Mouse (Mus musculus): ENCODE data around the gene Alg5.
A peak's percentile ranks its signal among the peaks of the same experiment; 100 is the strongest.
"Not testable (repeated sequence)": the region's sequence is repeated elsewhere in the genome, so short reads cannot be mapped to it uniquely, and the experiment has no call there.

Gene Alg5

GRCm38 (mm10) chr3:54735247-54736046 lies at the start of gene Alg5, which contains the start of gene Exosc8:
Gene Alg5 (plus strand): TSS chr3:54735539.
Gene Exosc8 (minus strand): TSS chr3:54735393.
- no peak for DNase-seq (ENCODE audit: extremely low read depth, insufficient read length, low spot score)

DNA sequence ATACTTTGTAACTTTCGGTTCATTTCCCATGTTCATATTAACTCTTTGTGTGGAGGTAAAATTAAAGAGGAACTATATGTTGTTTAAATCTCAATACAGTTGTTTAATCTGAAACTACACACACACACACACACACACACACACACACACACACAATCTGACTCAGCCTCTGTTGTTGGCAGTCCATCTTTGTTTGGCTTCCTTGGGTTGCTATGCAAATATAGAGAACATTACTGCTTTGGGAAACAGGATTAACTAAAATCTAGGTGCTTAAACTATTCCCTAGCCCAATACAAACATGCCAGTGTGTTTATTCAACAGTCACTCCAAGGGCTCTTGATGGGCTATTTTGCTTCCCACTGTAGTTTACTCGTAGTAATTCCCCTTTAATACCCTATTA lies 48.1 kb upstream of the Alg5 start:
- DNase-seq (ENCODE audit: extremely low read depth, insufficient read length, low spot score), result no peak

DNA sequence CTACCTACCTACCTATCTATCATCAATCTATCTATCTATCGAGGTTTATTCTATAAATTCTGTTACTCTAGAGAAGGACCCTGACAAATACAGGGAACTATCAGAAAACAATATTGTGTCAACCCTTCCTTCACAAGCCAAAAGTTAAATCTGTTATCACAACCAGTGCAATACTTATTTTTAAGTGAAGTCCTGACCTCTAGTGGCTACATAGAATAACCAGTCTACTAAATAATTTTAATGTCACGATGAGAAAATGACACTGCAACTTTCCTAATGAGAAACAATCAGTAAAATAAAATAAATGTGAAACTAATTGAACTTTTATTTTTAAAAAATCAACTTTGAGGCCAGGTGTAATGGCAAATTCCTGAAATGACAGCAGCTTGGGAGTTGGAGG lies 46.2 kb upstream of the Alg5 start:
- DNase-seq (ENCODE audit: extremely low read depth, insufficient read length, low spot score), result no peak

DNA sequence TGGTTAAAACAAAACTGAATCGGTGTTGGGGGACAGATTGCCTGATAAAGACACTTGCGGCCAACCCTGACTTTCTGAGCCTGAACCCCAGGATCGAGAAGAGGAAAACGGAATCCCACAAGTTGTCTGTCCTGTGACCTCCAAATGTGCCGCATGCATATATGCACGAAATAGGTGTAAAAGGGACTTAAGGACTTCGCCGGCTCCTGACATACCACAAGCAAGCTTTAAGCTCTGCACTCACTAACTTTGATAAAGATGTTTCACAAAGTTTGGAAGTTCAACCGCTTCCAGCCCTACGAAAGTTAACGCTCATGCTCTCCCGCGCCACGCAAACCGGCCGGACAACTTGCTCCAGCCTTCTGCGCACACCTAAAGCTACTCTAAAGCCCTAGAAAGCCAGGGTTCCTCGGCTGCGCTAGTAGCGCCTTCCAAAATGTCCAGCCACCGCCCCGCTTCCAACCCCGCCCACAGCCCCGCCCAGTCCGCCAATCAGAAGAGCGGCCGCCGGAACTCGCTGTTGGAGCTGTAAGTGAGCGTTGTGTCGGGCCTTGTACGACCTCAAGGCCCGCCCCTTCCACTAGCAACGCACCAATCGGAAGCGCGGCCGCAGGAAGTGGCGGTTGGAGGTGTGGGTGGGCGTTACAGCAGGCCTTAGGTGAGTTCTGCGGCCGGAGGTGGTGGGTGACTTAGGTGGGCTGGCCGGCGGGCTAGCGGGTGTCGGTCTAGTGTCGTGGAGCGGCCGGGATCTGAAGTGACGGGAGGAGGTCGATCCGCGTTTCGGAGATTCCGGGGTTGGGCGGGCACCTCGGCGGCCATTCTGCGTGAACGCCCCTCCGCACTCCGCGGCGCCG lies 42.9 kb upstream of the Alg5 start, which contains the start of gene Supt20:
Gene Supt20, plus strand, starts transcription at position 606 of the 854 bp plus-strand sequence.
- DNase-seq (ENCODE audit: extremely low read depth, insufficient read length, low spot score), result peak; percentile 96

DNA sequence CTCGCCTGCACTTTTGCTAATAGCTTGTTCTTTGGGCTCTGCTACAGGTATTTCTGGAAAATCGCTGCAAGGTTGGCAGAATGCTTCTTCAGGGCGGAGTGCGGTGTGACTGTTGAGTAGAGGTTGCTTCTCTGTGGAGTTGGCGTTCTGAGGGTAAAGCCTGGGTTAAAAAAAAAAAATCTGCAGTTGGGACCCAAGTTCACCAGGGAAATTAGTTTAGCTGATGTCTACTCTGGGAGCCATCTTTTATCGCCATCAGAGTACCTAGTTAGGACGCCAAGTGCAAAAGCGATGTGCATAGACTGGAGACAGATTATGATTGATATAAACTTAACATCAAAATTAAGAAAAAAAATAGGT lies 42.3 kb upstream of the Alg5 start:
- no peak for DNase-seq (ENCODE audit: extremely low read depth, insufficient read length, low spot score)

GRCm38 (mm10) chr3:54699759-54700301 lies 35.5 kb upstream of the Alg5 start:
- no peak for DNase-seq (ENCODE audit: extremely low read depth, insufficient read length, low spot score)

DNA sequence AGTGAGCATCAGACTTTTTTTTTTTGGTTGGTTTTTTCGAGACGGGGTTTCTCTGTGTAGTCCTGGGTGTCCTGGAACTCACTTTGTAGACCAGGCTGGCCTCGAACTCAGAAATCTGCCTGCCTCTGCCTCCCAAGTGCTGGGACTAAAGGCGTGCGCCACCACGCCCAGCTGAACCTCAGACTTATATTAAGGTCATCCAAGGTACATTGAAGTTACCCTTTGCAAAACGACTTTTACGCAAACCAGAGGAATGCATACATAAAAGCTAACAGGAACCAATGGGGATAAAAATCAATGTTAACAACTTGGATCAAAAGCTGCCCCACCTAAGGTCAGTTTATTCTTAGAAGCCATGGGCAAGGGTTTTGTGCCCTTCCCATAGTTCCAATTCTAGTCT lies 31.2 kb upstream of the Alg5 start:
- not testable (repeated sequence) for DNase-seq (ENCODE audit: extremely low read depth, insufficient read length, low spot score)

DNA sequence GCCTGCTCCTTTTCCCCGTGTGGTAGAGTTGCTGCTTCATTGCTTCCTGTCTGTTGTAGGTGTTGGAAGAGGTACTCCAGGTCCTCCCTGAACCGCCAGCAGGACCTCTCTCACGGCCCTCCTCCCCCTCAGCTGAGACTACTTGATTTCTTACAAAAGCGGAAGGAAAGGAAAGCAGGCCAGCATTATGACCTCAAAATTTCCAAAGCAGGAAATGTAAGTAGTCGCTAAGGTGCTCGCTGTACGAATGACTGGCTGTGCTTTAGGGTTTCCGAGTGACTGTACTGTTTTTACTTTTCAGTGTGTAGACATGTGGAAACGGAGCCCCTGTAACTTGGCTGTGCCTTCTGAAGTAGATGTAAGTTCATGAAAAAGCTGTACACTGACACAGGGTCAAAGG lies 26.4 kb upstream of the Alg5 start:
- no peak for DNase-seq (ENCODE audit: extremely low read depth, insufficient read length, low spot score)

- DNase-seq (ENCODE audit: extremely low read depth, insufficient read length, low spot score), result no peak
Measured at GRCm38 (mm10) chr3:54714253-54714652, 21.1 kb upstream of the Alg5 start, which contains the start of gene Gm21958. Gene Gm21958 (minus strand): TSS chr3:54714353.

GRCm38 (mm10) chr3:54715461-54715860 lies 19.9 kb upstream of the Alg5 start:
- no peak for DNase-seq (ENCODE audit: extremely low read depth, insufficient read length, low spot score)

- DNase-seq (ENCODE audit: extremely low read depth, insufficient read length, low spot score), result no peak
Measured at GRCm38 (mm10) chr3:54717348-54717747, 18.0 kb upstream of the Alg5 start.

- DNase-seq (ENCODE audit: extremely low read depth, insufficient read length, low spot score), result no peak
Measured at GRCm38 (mm10) chr3:54718947-54719346, 16.4 kb upstream of the Alg5 start.

- no peak for DNase-seq (ENCODE audit: extremely low read depth, insufficient read length, low spot score)
Measured at GRCm38 (mm10) chr3:54723741-54724500, 11.4 kb upstream of the Alg5 start.

GRCm38 (mm10) chr3:54725344-54725743 lies 10.0 kb upstream of the Alg5 start:
- DNase-seq (ENCODE audit: extremely low read depth, insufficient read length, low spot score), result no peak

DNA sequence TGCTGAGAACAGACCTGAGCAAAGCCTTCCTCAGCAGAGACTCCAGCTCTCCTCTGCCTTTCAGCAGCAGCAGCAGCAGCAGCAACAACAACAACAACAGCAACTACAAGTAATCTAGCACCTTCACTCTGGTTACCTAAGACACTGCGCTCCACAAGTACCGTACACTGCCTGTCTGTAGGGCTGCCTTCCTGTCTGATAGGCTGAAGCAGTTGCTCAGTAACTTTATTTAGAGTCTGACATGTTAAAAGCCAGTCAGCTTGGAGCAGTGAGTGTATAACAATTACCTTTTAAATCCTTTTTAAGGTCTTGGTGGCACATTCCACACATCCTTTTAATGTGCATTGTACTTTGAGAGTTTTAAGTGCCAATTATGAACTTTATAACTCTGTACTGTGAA lies 7.8 kb upstream of the Alg5 start:
- no peak for DNase-seq (ENCODE audit: extremely low read depth, insufficient read length, low spot score)

GRCm38 (mm10) chr3:54728100-54728499 lies 7.2 kb upstream of the Alg5 start:
- DNase-seq (ENCODE audit: extremely low read depth, insufficient read length, low spot score), result no peak

GRCm38 (mm10) chr3:54731626-54732150 lies 3.7 kb upstream of the Alg5 start:
- no peak for DNase-seq (ENCODE audit: extremely low read depth, insufficient read length, low spot score)

DNA sequence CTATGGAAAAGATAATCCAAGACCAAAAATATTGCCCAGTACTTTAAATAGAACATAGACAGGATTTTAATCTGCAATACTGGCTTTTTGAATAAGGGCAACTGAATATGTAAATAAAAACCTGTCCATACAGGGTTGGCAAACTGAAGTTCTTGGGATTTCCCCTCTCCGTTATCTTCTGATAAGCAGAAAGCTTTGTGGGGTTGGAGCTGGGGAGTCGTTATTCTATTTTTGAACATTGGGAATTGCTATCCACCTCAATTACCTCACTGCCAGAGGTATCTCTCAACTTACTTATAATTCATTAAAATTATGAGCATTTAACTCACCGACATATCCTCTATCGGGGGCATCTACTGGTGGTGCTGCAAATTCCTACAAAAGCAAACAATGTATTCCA lies 3.0 kb upstream of the Alg5 start:
- DNase-seq (ENCODE audit: extremely low read depth, insufficient read length, low spot score), result no peak

DNA sequence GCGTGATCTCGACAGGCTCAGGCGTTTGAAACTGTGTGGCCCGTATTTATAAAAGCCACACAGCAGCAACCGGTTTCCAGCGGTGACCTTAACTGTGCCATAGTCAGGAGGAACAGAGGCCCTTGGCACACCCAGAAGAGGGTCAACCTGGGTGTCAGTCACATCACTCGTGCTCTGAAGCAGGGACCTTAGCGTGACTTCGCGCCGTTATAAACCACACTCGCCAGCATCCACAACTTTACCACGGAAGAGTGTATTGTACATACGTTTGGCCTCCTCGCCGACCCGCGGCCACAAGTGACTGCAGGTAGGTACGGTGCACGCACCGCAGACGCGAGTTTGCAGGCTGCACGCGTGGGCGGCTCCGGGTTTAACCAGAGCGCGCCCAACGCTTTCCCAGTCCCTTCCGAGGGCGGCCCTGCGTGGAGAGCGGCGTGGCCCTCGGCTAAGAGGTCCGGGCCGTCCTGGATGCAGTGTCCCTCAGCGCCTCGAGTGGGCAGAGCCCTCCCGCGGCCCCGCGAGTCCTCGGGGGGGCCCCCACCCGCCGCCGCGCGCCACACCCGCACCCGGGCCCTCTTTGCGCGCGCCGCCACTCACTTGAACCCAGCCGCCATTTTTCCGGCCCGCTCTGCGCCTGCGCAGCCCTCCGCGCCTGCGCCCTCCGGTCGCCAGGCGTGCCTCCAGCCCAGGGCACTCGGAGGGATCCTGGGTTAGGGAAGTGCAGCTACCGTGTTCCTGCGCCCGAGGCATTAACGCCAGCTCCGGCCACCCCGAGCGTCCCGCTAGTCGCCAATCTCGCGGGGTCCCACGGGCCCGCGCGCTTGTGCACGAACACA lies 710 bp upstream of the Alg5 start:
- DNase-seq (ENCODE audit: extremely low read depth, insufficient read length, low spot score), result peak; percentile 93
